In the genomic region with DNA sequence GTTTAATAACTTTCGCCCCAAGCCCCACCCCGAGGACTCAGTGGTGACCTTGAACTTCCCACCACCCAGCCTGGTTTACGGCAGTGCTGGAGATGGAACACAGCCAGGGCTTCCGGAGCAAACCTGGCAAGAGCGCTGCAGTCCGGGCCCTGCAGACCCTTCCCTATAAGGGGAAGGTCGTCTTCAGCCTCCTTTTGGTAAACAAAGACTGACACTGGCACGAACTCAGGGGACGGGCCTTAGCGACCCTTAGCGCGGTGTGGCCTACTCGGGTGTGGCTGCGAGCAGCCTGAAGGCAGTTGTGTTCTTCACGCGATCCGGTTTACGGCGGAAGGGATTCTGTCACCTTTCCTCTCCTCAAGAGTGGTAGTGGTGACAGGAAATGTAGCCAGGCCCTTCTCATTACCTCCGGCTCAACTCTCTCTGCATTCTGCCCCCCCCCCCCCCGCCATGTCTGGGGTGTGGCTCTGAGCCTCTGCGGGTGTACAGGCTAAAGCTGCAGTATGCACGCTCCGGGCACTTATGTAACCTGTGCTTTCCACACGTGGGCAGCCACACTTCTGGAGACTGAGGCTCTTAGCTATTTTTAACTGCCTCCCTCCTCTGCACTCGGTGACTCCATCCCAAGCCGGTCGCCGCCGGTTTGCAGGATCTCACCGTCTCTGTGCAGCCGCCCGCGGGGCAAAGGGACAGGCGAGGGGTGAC, we compare ENCODE assay signal across 8 mouse cellular contexts. TPM values are rescaled to one million over a fixed set of nuclear protein-coding genes. Genes with fewer than 3 reads are reported as not detected.
A peak's percentile ranks its signal among the peaks of the same experiment; 100 is the strongest.
DNase-seq lines count a peak whose midpoint lies in the region; ATAC-seq lines count a peak whose summit lies in the region.

Gene Mpc1, plus strand, starts transcription at position 84 of the 705 bp plus-strand sequence.

- peak within 1 kb of the TSS; percentile 78 for H3K4me3 ChIP-seq in intestine, embryonic 15.5 days (replicated peaks)

- peak within 1 kb of the TSS; percentile 96 for H3K27ac ChIP-seq in intestine, embryonic 15.5 days

- DNase-seq in retina, adult 2 months (ENCODE audit: low read depth, low spot score), result peak; percentile 64
- DNase-seq in retina, postnatal 1 day, result no peak
- DNase-seq in embryo, embryonic 11.5 days (ENCODE audit: low read depth, low spot score), result peak; percentile 30
- peak; percentile 59 to 73 for DNase-seq in gastrocnemius, postnatal 4 days (ENCODE audit: low spot score in 2 of 2)
- peak; percentile 90 to 96 for DNase-seq in left cerebral cortex, postnatal 14 days (ENCODE audit: low spot score in 2 of 2)
- DNase-seq in right cerebral cortex, postnatal 4 days, result peak; percentile 55

- H3K27me3 ChIP-seq in intestine, embryonic 15.5 days (replicated peaks), result no peaks in the 10 kb centered on the region

- under 1% methylated on average over 35 of the region's 35 CpGs for WGBS in intestine, embryonic 15.5 days

- no peaks in the 10 kb centered on the region for H3K36me3 ChIP-seq in intestine, embryonic 15.5 days

- ATAC-seq in intestine, embryonic 15.5 days, result peak; percentile 80
- ATAC-seq in megakaryocyte-erythroid progenitor cell, adult 5-6 weeks (replicated peaks; ENCODE audit: low FRiP score, low TSS enrichment, poor library complexity, severe bottlenecking), result peak; percentile 47

- intact Hi-C loops in left cerebral cortex, postnatal 14 days (cut with DNase I), result loop anchor here (5.0 kb wide), 1 partner anchor 89 kb away; no protein-coding TSS in a partner anchor

- no peaks in the 10 kb centered on the region for H3K9me3 ChIP-seq in intestine, embryonic 15.5 days

- peak within 1 kb of the TSS; percentile 79 for H3K9ac ChIP-seq in intestine, embryonic 15.5 days

- H3K4me2 ChIP-seq in intestine, embryonic 15.5 days (replicated peaks), result peak within 1 kb of the TSS; percentile 97

- H3K4me1 ChIP-seq in intestine, embryonic 15.5 days (replicated peaks), result peaks cover 5% of the 10 kb centered on the region

RNA-seq across cellular contexts. Expression of gene Mpc1, which starts in this region (rescaled TPM):
- total RNA-seq in gastrocnemius, postnatal 4 days (2021), result 100 to 1,000 TPM; 157 to 162 TPM
- polyA plus RNA-seq in intestine, embryonic 15.5 days (2015; fragmentation: Nextera tagmentation; extraction: Ambion mirVana), result 192 and 199 TPM in 2 replicates
- total RNA-seq in left cerebral cortex, postnatal 14 days (2021), result 100 to 1,000 TPM; 193 to 205 TPM
- 123 and 153 TPM in 2 replicates for total RNA-seq in megakaryocyte-erythroid progenitor cell, adult 5-6 weeks (2014; fragmentation: Nextera tagmentation)
- total RNA-seq in megakaryocyte-erythroid progenitor cell, adult 5-6 weeks (2017), result 119 and 137 TPM in 2 replicates
